Mouse (Mus musculus): Measurements from ENCODE around the gene Minpp1.
"Not testable (repeated sequence)": the region's sequence is repeated elsewhere in the genome, so short reads cannot be mapped to it uniquely, and the experiment has no call there.

Minpp1 gene

DNA sequence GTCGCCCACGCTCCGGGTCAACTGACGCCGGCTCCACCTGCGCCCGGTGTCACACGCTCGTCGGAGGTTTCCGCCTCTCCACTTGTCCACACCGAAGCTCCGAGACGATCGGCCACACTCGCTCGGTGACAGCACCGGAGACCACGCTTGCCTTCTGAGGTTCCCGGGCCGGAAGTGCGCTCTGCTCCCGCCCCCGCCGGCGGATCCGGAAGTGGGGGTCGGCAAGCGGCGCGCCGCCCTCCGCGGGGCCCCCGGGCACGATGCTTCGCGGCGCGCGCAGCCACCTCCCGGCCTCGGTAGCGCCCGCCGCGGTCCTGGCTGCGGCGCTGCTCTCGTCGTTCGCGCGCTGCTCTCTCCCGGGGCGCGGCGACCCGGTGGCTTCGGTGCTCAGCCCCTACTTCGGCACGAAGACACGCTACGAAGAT is at the start of gene Minpp1:
Gene Minpp1 (plus strand): TSS at position 89 of the 425 bp plus-strand sequence.
- DNase-seq, result peak; percentile 89 to 91

DNA sequence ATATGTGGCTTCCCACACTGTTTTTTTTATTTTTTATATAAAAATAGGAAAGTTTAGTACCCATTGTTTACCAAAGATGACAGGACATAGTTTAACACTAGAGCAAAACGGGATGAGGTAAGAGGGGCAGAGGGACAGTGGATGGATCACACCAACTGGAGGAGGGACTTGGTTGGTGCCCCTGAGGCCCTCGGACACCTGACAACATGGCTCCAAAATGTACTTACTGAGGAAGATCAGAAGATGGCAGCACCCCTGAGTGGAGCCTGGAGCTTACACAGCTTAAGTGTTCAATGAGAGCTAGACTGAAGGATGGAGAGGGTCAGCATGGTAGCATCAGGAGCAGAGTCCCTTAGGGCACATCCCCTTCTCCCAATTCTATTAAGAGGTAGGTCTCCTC is 46.2 kb upstream of the Minpp1 start:
- no peak for DNase-seq

DNA sequence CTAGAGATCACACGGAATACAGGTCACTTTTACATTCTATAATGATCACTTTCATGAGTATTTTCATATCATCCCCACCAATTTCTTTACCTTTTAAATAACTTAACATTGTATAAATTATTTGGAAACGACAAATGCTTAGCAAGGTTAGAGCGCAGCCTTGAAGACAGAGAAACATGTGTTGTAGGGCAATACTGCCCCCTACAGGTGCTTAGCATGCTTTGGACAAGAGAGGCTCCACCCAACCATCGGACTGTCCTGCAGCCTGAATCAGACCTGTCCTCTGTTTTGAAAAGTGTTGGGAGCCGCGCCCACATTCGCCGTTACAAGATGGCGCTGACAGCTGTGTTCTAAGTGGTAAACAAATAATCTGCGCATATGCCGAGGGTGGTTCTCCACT is 44.0 kb upstream of the Minpp1 start:
- peak in 1 of 2 experiments; percentile 28 for DNase-seq

- no peak for DNase-seq
Measured at GRCm38 (mm10) chr19:32448931-32449330, 36.6 kb upstream of the Minpp1 start.

GRCm38 (mm10) chr19:32452231-32452630 is 33.3 kb upstream of the Minpp1 start:
- no peak for DNase-seq

GRCm38 (mm10) chr19:32456744-32457143 is 28.8 kb upstream of the Minpp1 start:
- DNase-seq, result peak; percentile 22 to 42

DNA sequence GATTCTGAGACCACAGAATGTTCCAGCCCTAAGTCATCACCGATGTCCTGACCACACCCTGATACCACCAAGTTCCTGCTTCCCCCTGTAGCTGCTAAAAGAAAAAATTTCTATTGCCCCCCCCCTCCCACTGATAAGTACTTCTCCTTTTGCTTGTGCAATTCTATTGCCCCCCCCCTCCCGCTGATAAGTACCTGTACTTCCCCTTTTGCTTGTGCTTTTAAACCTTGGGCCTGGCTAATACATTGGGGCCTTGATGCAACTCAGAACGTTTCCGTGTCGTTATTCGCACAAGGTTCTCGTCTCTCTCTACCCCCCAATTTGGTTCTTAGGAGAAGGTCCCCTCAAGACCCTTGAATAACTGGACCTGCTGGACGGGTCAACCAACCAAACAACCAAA is 27.9 kb upstream of the Minpp1 start:
- DNase-seq, result not testable (repeated sequence)

DNA sequence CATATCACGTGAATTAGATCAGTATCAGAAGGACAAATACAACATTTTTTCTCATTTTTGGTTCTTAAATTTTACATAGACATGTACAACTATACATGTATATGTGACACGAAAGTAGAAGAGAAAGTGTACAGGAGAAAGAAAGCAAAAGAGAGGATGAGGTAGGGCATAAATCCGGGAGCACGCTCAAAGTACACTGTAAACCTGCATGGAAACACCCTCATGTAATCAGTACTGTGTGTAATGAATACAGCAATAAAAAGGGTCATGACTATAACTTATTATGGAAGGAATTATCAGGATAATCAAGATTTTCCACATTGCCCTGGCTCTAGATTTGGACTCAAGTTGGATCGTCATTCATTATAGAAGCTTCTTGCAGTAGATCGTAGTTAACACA is 22.5 kb upstream of the Minpp1 start:
- no peak for DNase-seq

DNA sequence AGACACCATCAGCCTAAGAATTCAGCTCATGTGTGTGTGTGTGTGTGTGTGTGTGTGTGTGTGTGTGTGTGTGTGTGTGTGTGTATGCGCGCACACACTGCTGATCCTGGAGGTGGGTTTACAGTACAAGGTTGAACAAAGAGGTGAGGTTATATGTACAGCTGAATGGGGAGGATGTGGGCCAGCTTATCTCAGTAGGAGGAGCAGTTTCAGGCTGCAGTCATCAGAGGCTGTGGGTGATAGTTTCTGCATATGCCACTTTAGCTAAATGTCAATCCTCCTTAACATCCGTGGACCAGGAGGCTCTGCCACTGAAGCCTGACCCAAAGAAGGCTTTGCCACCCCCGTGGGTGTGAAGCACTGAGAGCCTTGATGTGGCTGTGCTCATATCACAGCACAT is 20.3 kb upstream of the Minpp1 start:
- no peak for DNase-seq

DNA sequence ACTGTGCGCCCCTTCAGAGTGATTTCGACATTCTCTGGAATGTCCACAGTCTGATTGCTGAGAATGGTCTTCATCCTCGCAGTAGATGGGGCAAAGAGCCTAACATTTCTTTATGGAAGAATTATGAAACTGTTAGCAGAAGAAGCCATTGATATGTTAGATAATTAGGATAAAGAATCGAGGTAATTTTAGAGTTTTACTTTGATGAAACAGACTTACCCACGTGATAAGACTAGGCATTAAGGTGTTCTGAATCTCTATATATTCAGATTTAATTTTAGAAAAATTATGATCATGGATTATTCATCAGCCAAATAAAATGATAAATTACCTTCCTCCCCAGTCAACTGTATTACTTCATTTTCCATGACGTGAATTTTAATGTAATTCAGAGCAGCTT is 19.1 kb upstream of the Minpp1 start, which contains the start of gene Rpl9-ps6:
Gene Rpl9-ps6 (minus strand): TSS at position 101 of the 400 bp plus-strand sequence.
- no peak for DNase-seq

DNA sequence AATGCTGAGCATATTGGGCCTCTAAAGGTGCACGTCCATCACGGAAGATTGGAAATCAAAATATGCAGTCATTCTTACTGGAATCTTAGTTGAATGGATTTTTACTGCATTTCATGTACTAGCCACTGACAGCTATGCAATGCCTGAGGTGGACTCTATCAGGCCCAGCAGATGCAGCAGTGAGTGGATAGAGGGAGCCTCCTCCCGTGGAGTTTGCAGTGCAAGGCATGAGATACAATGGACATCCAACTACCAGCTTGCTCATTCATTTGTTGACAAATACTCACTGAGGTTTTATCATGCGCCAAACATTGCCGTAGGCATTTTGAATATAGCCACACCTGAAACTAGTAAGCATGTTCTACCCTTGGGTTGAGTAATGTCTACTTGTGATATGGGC is 18.2 kb upstream of the Minpp1 start:
- DNase-seq, result no peak

- peak in 1 of 2 experiments; percentile 45 for DNase-seq
Measured at GRCm38 (mm10) chr19:32470059-32470497, 15.5 kb upstream of the Minpp1 start.

DNA sequence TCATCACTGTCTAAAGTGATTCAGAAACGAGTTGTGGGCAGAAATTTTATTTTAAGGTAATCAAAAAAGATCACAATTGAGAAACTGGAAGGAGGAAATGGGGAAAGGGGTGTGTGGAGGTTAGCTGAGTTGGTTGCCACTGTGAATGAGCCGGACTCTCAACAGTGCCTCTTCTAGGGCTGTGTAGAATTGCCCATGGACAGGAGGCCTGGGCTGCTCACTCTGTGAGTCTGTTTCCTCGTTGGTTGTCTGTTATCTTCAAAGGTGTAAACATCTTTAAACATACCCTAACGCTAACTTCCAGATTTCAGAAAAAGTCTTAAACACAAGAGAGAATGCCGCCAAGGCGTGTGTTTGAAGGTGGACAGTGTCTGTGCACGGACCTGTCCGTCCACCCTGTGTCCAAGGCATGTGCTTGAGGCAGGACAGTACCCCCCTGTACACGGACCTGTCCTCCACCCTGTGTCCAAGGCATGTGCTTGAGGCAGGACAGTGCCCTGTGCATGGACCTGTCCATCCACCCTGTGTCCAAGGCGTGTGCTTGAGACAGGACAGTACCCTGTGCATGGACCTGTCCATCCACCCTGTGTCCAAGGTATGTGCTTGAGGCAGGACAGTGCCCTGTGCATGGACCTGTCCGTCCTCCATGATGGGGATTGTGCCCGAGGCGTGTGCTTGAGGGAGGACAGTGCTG is 14.9 kb upstream of the Minpp1 start:
- no peak for DNase-seq

GRCm38 (mm10) chr19:32476016-32476711 is 9.4 kb upstream of the Minpp1 start:
- no peak for DNase-seq

DNA sequence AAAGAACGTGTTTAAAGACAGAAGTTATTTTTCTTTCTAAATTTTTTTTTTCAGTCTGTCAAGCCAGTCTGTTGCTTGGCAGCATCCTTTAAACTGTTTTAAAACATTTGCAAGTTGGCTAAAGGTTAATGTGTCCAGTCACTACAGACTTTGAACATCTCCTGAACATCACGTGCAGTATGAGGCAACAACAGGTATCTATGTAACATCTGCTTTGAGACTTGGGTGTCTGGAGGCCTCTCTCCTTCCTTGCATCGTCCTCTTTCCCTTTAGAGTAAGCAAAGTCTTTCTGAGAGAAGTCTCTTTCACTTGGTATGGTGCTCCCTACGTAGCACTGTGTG is 8.9 kb upstream of the Minpp1 start:
- DNase-seq, result no peak

DNA sequence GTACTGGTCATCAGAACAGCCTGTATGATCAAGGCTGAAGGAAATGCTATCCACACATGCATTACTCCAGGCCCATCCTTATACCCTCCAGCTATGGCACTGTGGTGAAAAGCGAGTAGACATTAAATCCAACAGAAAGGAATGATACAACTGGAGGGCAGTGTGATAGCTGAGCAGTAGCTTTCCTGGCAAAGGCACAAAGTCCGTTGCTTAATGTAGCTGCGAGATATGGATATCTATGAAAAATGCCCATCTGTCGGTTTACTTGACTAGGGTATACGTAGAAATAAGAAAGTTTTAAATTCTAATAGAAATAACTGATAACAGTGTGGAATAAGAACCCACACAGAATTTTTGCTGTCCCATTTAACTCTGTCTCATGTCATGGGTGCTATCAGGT is 5.3 kb upstream of the Minpp1 start:
- DNase-seq, result no peak

DNA sequence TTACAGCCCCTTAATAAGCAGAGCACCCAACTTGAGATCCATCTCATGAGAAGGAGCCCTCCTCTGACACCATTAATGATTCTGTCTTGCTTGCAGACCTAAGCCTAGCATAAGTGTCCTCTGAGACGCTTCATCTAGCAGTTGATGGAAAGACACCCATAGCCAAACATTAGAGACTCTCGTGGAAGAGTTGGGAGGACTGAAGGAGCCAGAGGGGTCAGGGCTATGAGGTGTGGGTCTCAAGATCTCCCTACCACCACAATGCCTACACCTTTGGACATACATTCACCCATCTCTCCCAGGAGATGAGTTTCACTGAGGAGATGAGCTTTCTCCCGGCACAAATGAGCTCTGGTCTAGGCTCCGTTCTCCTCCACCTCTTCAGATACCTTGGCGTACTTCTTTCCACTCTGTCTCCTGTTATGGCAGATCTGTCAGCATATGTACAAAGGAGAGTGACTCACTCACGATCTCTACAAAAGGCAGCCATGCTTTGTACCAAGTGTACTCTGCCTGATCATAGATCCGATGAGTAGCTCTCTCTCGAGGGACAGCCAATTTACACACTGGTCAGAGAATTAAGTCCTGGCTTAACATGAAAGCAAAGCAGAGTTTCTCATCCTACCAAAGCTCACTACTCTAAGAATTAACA is 4.7 kb upstream of the Minpp1 start:
- DNase-seq, result no peak

- no peak for DNase-seq
Measured at GRCm38 (mm10) chr19:32481511-32481910, 4.1 kb upstream of the Minpp1 start.

GRCm38 (mm10) chr19:32484941-32485660 is 468 bp upstream of the Minpp1 start:
- no peak for DNase-seq

- DNase-seq, result peak; percentile 76 to 82
Measured at GRCm38 (mm10) chr19:32486106-32486724, 646 bp downstream of the Minpp1 start.

DNA sequence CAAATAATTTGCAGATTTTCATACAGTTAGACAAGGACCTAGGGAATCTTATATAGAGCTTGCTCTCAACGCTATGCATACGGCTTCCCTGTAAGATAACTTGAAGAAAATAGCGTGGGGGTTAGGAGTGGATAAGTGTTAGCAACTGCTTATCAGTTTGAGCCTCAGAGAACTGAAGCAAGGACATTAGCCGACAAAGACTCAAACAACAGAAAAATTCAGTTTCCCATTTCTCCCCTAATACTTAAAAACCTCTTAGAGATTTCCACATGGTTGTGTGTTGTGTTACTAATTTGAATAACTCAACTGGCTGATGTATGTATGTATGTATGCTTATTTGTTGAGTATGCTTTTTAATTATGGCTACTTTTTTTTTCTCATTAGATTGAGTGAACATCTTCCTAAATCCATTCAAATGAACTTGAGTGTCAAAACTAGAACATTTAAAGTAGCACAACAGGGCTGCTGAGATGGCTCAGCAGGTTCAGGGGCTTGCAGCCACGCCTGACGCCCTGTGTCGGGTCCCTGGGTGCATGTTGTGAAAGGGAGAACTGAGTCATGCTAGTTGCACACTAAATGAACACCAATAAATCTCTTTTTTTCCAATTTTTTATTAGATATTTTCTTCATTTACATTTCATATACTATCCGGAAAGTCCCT is 2.2 kb downstream of the Minpp1 start:
- no peak for DNase-seq
